Mouse (Mus musculus) liver, adult 2 months (tissue): ENCODE measurements around the gene Hrh2.

Source experiments
- CTCF ChIP-seq: fragments of 200-500 bp; IDR thresholded peaks from 2 replicates; pipeline ENCODE4 v1.5.1; 2011; ENCODE audit warnings: low read depth, low read length, control low read depth
- POLR2A ChIP-seq: fragments of 200-500 bp; IDR thresholded peaks from 2 replicates; pipeline ENCODE4 v1.6.1; 2011; ENCODE audit warnings: low read length, control low read depth; ENCODE audit not compliant: insufficient read depth; ENCODE audit errors: extremely low read depth

DNA sequence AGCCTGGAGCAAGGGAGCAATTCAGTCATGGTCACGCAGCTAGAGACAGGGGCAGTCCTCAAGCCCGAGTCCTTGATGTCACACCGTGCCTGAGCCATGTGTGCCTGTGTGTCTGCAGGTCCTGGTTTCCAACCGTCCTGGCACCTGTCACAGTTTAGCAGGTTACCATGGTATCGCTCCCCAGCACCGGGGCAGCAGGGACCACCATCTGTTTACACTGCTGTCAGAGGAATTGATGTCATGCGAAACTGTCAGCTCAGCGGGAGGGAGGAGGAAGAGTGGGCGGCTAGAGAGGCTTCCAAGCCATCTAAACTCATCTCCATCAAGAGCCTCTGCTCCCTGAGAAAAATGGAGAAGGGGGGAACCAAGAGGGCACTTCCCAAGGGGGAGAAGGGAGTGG is 74.5 kb downstream of the Hrh2 start:
- no peak for TF ChIP-seq CTCF
- TF ChIP-seq POLR2A, result no peak
